In genomic region chr2:32213000-32213399, GRCm38 (mm10) we compare ENCODE assay signal across 9 mouse cellular contexts. TPM values are rescaled to one million over a fixed set of nuclear protein-coding genes. Genes with fewer than 3 reads are reported as not detected.
DNase-seq lines count a peak whose midpoint lies in the region.
"Had no signal": no experiment of that assay in that cellular context is flagged by ENCODE, and none has a peak within 500 bp of the region (broad histone marks: within the 10 kb centered on the region; RNA-seq: fewer than 3 reads in every experiment).

No protein-coding gene starts in this region.

- DNase-seq in adrenal gland, postnatal 10 days: peak; percentile 55
- no peak for DNase-seq in adrenal gland, adult 8-10 months
- peak; percentile 52 for DNase-seq in gastrocnemius, postnatal 10 days
- DNase-seq in gastrocnemius, adult 18-20 months (ENCODE audit: low spot score): no peak
- peak; percentile 62 for DNase-seq in kidney, postnatal 10 days
- DNase-seq in kidney, adult 18-20 months: no peak
- DNase-seq in right cerebral cortex, postnatal 4 days: peak; percentile 22
- no peak for DNase-seq in right cerebral cortex, postnatal 14 days
- DNase-seq: thymus, adult 18-20 months had no signal

RNA-seq across cellular contexts. Expression of gene Pomt1, which starts 23.4 kb away (rescaled TPM):
- total RNA-seq in adrenal gland, postnatal 10 days (2021): 10 to 100 TPM; 29.9 to 49.3 TPM
- 10 to 100 TPM; 33.1 to 46.2 (median 38.4) TPM for total RNA-seq in adrenal gland, adult 8-10 months (2022)
- total RNA-seq in gastrocnemius, postnatal 10 days (2021): 10 to 100 TPM; 16.0 to 17.2 TPM
- total RNA-seq in gastrocnemius, adult 18-20 months (2021): 10 to 100 TPM; 10.2 to 11.1 TPM

RNA-seq across cellular contexts. Expression of gene Uck1, which starts 47.0 kb away (rescaled TPM):
- 100 to 1,000 TPM; 129 to 184 TPM for total RNA-seq in adrenal gland, postnatal 10 days (2021)
- total RNA-seq in adrenal gland, adult 8-10 months (2022): 100 to 1,000 TPM; 114 to 126 (median 125) TPM
- total RNA-seq in gastrocnemius, postnatal 10 days (2021): 10 to 100 TPM; 18.0 to 20.2 TPM
- total RNA-seq in gastrocnemius, adult 18-20 months (2021): 10 to 100 TPM; 11.4 to 11.6 TPM

Comparison
In these comparisons a context has a peak if more than half of its experiments do, and no peak if none do; other contexts are left out.
1. DNase-seq: peak in adrenal gland, postnatal 10 days (single experiment), gastrocnemius, postnatal 10 days (single experiment), kidney, postnatal 10 days (single experiment) and right cerebral cortex, postnatal 4 days (single experiment); none in adrenal gland, adult 8-10 months (single experiment), gastrocnemius, adult 18-20 months (single experiment), kidney, adult 18-20 months (single experiment) and right cerebral cortex, postnatal 14 days (single experiment).
2. RNA of gene Uck1, which starts 47.0 kb away (total RNA-seq): 129 to 184 TPM in adrenal gland, postnatal 10 days and 114 to 126 TPM in adrenal gland, adult 8-10 months; 18.0 to 20.2 TPM in gastrocnemius, postnatal 10 days and 11.4 to 11.6 TPM in gastrocnemius, adult 18-20 months; every median in the first group is over 4 times any median in the second.